Mouse (Mus musculus): ENCODE measurements around the gene Mmachc. TPM values are rescaled to one million over a fixed set of nuclear protein-coding genes. Genes with fewer than 3 reads are reported as not detected.
"Not testable (repeated sequence)": the region's sequence is repeated elsewhere in the genome, so short reads cannot be mapped to it uniquely, and the experiment has no call there.

The Mmachc gene
- polyA plus RNA-seq, 1 experiment: 12.5 TPM

DNA sequence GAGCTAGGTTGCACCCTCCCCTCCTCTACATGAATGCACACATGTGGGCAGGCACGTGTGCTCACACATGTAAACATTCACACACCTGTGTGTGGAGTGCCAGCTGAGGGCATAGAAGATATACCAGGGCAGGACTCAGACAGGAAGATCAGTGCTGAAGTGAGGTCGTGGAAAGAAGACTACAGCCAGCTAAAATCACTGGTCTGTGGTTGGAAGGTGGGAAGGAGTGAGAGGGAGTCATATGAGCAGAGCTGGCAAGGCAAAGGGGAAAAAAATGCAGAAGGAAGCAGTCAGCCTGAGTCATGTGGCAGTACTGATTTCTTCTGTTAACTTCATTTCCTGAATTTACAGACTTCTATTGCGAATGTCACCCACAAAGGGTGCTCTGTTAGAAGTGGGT is 40.1 kb downstream of the Mmachc start:
- Histone ChIP-seq H3K79me2 (ENCODE audit: control insufficient read depth, insufficient read depth) (no peaks in the 10 kb centered on the region), H3K79me3 (ENCODE audit: low read depth) (no peaks in the 10 kb centered on the region), H3K4me3 (ENCODE audit: insufficient read depth, poor library complexity, severe bottlenecking) (no peak overlapping the region), H3K27me3 (ENCODE audit: control insufficient read depth, insufficient read depth, insufficient read length) (no peaks in the 10 kb centered on the region), H3K36me3 (ENCODE audit: control insufficient read depth, insufficient read depth) (no peaks in the 10 kb centered on the region), H3ac (ENCODE audit: control insufficient read depth, insufficient read length, low read depth) (no peak overlapping the region)
- TF ChIP-seq MYOG (IDR thresholded peaks at IDR 0.05; ENCODE audit: control insufficient read depth, extremely low read depth, insufficient read length): no peak
- peak; percentile 66 for TF ChIP-seq USF1 (IDR thresholded peaks at IDR 0.05; ENCODE audit: low read depth)

DNA sequence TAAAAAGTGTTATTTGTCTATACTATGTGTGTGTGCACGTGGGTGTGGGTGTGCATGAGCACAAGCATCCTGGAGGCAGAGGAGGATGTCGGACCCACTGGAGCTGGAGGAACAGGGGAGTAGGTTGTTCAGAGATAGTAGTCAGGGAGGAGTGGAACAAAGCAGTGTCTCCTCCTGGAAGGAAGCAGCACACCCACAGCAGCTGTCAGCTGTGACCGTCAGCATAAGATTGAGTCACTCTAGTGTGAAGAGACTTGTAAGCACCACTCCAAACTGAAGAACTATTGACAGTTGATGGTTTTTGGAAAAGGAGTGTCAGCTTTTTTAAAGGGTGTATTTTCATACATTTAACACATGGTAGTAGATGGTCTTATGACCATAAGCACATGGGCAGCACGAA is 41.6 kb downstream of the Mmachc start:
- H3K36me3 ChIP-seq (ENCODE audit: control insufficient read depth, insufficient read depth): no peaks in the 10 kb centered on the region
- H3K79me3 ChIP-seq (ENCODE audit: low read depth): no peaks in the 10 kb centered on the region
- TF ChIP-seq CEBPB (IDR thresholded peaks at IDR 0.05; ENCODE audit: low read depth) (no peak), MYOD1 (IDR thresholded peaks at IDR 0.05; ENCODE audit: control insufficient read depth, insufficient read length, low read depth) (peak; percentile 78)
- no peaks in the 10 kb centered on the region for H3K79me2 ChIP-seq (ENCODE audit: control insufficient read depth, insufficient read depth)
- no peaks in the 10 kb centered on the region for H3K27me3 ChIP-seq (ENCODE audit: control insufficient read depth, insufficient read depth, insufficient read length)
- peak overlapping the region; percentile 30 for H3ac ChIP-seq (ENCODE audit: control insufficient read depth, insufficient read length, low read depth)
- H3K4me3 ChIP-seq (ENCODE audit: insufficient read depth, poor library complexity, severe bottlenecking): no peak overlapping the region

DNA sequence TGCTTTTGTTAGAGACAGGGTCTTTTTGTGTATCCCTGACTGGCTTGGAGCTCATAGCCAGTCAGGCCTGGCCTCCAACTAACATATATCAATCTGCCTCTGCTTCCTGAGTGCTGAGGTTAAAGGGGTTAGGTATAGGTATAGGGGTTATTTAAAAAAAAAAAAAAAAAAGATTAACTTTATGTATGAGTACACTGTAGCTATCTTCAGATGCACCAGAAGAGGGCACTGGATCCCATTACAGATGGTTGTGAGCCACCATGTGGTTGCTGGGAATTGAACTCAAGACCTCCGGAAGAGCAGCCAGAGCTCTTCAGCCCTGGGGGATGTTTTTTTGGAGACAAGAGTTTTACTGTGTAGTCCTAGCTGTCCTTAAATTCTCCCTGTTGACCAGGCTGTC is 46.2 kb downstream of the Mmachc start:
- no peak for TF ChIP-seq USF1 (IDR thresholded peaks at IDR 0.05; ENCODE audit: low read depth)
- no peak for TF ChIP-seq FOSL1 (IDR thresholded peaks at IDR 0.05; ENCODE audit: insufficient read depth, low read length, poor library complexity, severe bottlenecking)
- TF ChIP-seq MAX (IDR thresholded peaks at IDR 0.05): no peak
- H3K27me3 ChIP-seq (ENCODE audit: control insufficient read depth, insufficient read depth, insufficient read length): no peaks in the 10 kb centered on the region
- H3K79me3 ChIP-seq (ENCODE audit: low read depth): no peaks in the 10 kb centered on the region
- H3ac ChIP-seq (ENCODE audit: control insufficient read depth, insufficient read length, low read depth): no peak overlapping the region
- no peaks in the 10 kb centered on the region for H3K36me3 ChIP-seq (ENCODE audit: control insufficient read depth, insufficient read depth)
- no peak overlapping the region for H3K4me3 ChIP-seq (ENCODE audit: insufficient read depth, poor library complexity, severe bottlenecking)
- no peaks in the 10 kb centered on the region for H3K79me2 ChIP-seq (ENCODE audit: control insufficient read depth, insufficient read depth)

DNA sequence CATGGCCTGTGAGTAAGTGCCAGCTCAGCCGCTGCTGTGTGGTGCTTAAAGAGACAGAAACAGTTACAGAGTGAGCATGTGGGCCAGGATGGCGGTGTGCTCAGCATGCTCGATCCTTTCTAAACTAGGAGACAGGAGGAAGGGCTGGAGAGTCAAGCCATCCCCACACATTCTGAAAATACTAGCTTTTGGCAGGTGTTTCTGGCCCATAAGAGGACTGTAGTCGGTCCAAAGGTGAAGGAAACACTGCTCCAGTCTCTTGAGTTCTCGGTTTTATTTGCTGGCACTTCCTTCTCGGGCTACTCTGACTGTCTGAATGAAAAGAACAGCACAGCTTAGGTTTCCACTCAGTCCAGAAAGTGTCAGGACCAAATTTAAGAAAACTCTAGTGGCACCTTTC is 47.4 kb downstream of the Mmachc start:
- TF ChIP-seq MYOG (IDR thresholded peaks at IDR 0.05; ENCODE audit: control insufficient read depth, extremely low read depth, insufficient read length): no peak
- Histone ChIP-seq H3K36me3 (ENCODE audit: control insufficient read depth, insufficient read depth) (no peaks in the 10 kb centered on the region), H3K27me3 (ENCODE audit: control insufficient read depth, insufficient read depth, insufficient read length) (no peaks in the 10 kb centered on the region), H3K4me3 (ENCODE audit: insufficient read depth, poor library complexity, severe bottlenecking) (no peak overlapping the region), H3K79me2 (ENCODE audit: control insufficient read depth, insufficient read depth) (no peaks in the 10 kb centered on the region), H3ac (ENCODE audit: control insufficient read depth, insufficient read length, low read depth) (no peak overlapping the region), H3K79me3 (ENCODE audit: low read depth) (no peaks in the 10 kb centered on the region)

DNA sequence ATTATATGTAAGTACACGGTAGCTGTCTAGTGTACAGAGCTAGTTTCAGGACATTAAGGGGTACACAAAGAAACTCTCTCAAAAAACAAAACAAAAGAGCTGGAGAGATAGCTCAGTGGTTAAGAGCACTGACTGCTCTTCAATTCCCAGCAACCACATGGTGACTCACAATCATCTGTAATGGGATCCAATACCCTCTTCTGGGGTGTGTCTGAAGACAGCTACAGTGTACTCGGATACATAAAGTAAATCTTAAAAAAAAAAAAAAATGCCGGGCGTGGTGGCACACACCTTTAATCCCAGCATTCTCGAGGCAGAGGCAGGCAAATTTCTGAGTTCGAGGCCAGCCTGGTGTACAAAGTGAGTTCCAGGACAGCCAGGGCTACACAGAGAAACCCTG is 48.3 kb downstream of the Mmachc start:
- H3K4me3 ChIP-seq (ENCODE audit: insufficient read depth, poor library complexity, severe bottlenecking); H3K36me3 ChIP-seq (ENCODE audit: control insufficient read depth, insufficient read depth); H3ac ChIP-seq (ENCODE audit: control insufficient read depth, insufficient read length, low read depth); H3K79me3 ChIP-seq (ENCODE audit: low read depth); H3K79me2 ChIP-seq (ENCODE audit: control insufficient read depth, insufficient read depth); H3K27me3 ChIP-seq (ENCODE audit: control insufficient read depth, insufficient read depth, insufficient read length): not testable (repeated sequence)

DNA sequence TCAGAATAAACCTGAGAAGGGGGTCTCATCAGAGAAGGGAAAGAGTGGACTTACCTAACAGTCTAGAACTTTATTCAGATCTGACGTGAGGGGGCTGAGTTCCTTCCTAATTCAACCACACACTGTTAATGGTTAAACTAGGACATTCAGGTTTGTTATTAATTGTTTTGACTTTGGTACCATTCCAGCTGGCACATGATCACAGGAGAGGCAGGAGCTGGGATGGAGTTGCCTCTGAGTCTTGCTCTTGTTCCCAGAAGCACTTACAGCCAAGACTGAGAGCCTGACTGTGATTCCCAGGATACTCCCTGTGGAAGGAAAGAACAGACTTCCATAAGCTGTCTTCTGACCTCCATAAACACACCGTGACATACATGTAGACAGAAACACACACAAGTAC is 48.7 kb downstream of the Mmachc start:
- no peaks in the 10 kb centered on the region for H3K79me2 ChIP-seq (ENCODE audit: control insufficient read depth, insufficient read depth)
- H3K27me3 ChIP-seq (ENCODE audit: control insufficient read depth, insufficient read depth, insufficient read length): no peaks in the 10 kb centered on the region
- H3K36me3 ChIP-seq (ENCODE audit: control insufficient read depth, insufficient read depth): no peaks in the 10 kb centered on the region
- no peak overlapping the region for H3ac ChIP-seq (ENCODE audit: control insufficient read depth, insufficient read length, low read depth)
- H3K4me3 ChIP-seq (ENCODE audit: insufficient read depth, poor library complexity, severe bottlenecking): no peak overlapping the region
- TF ChIP-seq MAX (IDR thresholded peaks at IDR 0.05) (no peak), USF1 (IDR thresholded peaks at IDR 0.05; ENCODE audit: low read depth) (no peak), CTCF (IDR thresholded peaks at IDR 0.05; ENCODE audit: control insufficient read depth, insufficient read depth, insufficient read length) (no peak), FOSL1 (IDR thresholded peaks at IDR 0.05; ENCODE audit: insufficient read depth, low read length, poor library complexity, severe bottlenecking) (no peak), MYOG (IDR thresholded peaks at IDR 0.05; ENCODE audit: control insufficient read depth, extremely low read depth, insufficient read length) (no peak), CEBPB (IDR thresholded peaks at IDR 0.05; ENCODE audit: low read depth) (no peak), MYOD1 (IDR thresholded peaks at IDR 0.05; ENCODE audit: control insufficient read depth, insufficient read length, low read depth) (no peak)
- no peaks in the 10 kb centered on the region for H3K79me3 ChIP-seq (ENCODE audit: low read depth)

DNA sequence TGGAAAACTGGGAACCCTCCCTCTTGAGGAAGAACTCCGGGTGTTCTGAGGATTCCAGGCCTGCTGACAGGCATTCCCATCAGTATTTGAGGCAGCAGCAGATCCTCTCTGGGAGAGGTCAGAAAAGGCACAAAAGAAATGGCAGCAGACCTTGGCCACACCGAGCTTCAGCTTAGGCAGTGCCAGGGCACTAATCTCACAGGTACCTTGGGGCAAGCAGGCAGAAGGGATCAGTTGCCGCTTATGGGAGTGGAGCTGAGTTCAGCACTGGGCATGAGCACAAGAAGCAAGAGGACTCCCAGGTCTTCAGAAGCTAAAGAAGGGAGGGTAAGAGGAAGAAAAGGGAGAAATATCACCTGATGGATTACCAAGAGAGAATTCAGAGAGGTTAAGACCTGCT is 50.2 kb downstream of the Mmachc start:
- Histone ChIP-seq H3K79me2 (ENCODE audit: control insufficient read depth, insufficient read depth) (no peaks in the 10 kb centered on the region), H3K27me3 (ENCODE audit: control insufficient read depth, insufficient read depth, insufficient read length) (no peaks in the 10 kb centered on the region), H3K4me3 (ENCODE audit: insufficient read depth, poor library complexity, severe bottlenecking) (no peak overlapping the region), H3K36me3 (ENCODE audit: control insufficient read depth, insufficient read depth) (no peaks in the 10 kb centered on the region), H3K79me3 (ENCODE audit: low read depth) (no peaks in the 10 kb centered on the region), H3ac (ENCODE audit: control insufficient read depth, insufficient read length, low read depth) (no peak overlapping the region)
- TF ChIP-seq FOSL1 (IDR thresholded peaks at IDR 0.05; ENCODE audit: insufficient read depth, low read length, poor library complexity, severe bottlenecking) (no peak), MYOD1 (IDR thresholded peaks at IDR 0.05; ENCODE audit: control insufficient read depth, insufficient read length, low read depth) (no peak), CTCF (IDR thresholded peaks at IDR 0.05; ENCODE audit: control insufficient read depth, insufficient read depth, insufficient read length) (no peak), MYOG (IDR thresholded peaks at IDR 0.05; ENCODE audit: control insufficient read depth, extremely low read depth, insufficient read length) (no peak), MAX (IDR thresholded peaks at IDR 0.05) (no peak), CEBPB (IDR thresholded peaks at IDR 0.05; ENCODE audit: low read depth) (no peak), USF1 (IDR thresholded peaks at IDR 0.05; ENCODE audit: low read depth) (no peak)

Measured in C2C12 (cell line).